Comparison of ENCODE assay signal across 8 mouse cellular contexts in the genomic region with DNA sequence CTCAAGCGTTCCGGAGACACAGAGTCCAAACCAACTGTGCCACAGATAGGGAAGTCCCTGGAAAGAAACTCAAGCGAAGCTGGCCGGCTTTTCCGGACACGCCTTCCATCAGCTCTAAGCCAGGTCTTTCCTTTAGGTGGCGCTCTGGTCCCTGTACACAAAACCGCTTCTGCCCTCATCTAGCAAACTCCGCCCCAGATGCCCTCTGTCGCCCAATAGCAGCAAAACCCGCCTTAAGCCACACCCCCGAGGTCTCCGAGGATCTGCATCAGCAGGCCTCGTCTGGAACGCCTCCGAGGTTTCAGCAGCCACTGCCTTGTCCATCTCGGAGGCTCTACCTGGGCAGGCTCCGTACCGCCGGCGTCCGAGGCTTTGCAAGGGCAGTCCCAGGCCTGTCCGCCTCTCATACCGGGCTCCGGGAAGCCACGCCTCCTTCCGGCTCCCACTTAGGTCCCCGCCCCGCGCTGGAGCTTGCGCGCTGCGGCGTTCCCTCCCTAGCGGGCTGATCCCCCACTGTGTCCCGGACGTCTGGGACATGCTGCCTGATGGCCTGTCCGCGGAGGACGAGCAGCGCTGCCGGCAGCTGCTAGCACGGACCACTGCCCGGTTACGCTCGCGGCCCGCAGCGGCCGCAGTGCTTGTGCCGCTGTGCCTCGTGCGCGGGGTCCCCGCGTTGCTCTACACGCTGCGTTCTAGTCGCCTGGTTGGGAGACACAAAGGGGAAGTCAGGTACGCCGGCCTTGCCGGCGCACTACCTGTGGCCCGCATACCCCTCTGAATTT. TPM values are rescaled to one million over a fixed set of nuclear protein-coding genes. Genes with fewer than 3 reads are reported as not detected.
A peak's percentile ranks its signal among the peaks of the same experiment; 100 is the strongest.
DNase-seq lines count a peak whose midpoint lies in the region; ATAC-seq lines count a peak whose summit lies in the region.

TSS of gene Nudt8 (plus strand) at position 462 of the 782 bp plus-strand sequence.
TSS of gene Gm49405 (plus strand) at position 508 of the 782 bp plus-strand sequence.

- H3K9ac ChIP-seq in hindbrain, embryonic 14.5 days: peak within 1 kb of the TSS; percentile 83

- peak within 1 kb of the TSS; percentile 94 for H3K27ac ChIP-seq in hindbrain, embryonic 14.5 days

- peak; percentile 90 for ATAC-seq in hindbrain, embryonic 14.5 days (ENCODE audit: low FRiP score)

- peak; percentile 98 for DNase-seq in R1 (ENCODE audit: low read depth, low spot score)
- DNase-seq in cerebellum, postnatal 25 days: peak; percentile 96 to 97
- DNase-seq in frontal cortex, postnatal 25 days (ENCODE audit: low spot score in 2 of 2): peak; percentile 93 to 94
- DNase-seq in hindbrain, embryonic 14.5 days (ENCODE audit: low spot score): peak; percentile 93
- peak; percentile 96 to 97 for DNase-seq in layer of hippocampus, postnatal 36 days
- DNase-seq in lung, postnatal 36 days: peak; percentile 99
- peak; percentile 98 for DNase-seq in retina, postnatal 1 day
- peak; percentile 94 to 96 for DNase-seq in urinary bladder, adult 18-20 months (ENCODE audit: low spot score in 2 of 2)

- peak within 1 kb of the TSS; percentile 72 for H3K4me2 ChIP-seq in hindbrain, embryonic 14.5 days (replicated peaks)

- under 1% methylated on average over 64 of the region's 64 CpGs for WGBS in hindbrain, embryonic 14.5 days

- H3K36me3 ChIP-seq in hindbrain, embryonic 14.5 days (replicated peaks; ENCODE audit: control insufficient read depth, insufficient read depth): 0 out of 2 replicates have a peak, but pooled peaks cover under 1% of the 10 kb centered on the region

- peaks cover 6% of the 10 kb centered on the region for H3K4me1 ChIP-seq in hindbrain, embryonic 14.5 days (replicated peaks; ENCODE audit: control insufficient read depth, insufficient read depth, low read length)

- H3K27me3 ChIP-seq in hindbrain, embryonic 14.5 days (ENCODE audit: control insufficient read depth, insufficient read depth, low read length): no peaks in the 10 kb centered on the region

- H3K9me3 ChIP-seq in hindbrain, embryonic 14.5 days (ENCODE audit: control insufficient read depth, low read length): no peaks in the 10 kb centered on the region

- peak within 1 kb of the TSS; percentile 63 for H3K4me3 ChIP-seq in hindbrain, embryonic 14.5 days (replicated peaks; ENCODE audit: low read length)

RNA-seq across cellular contexts. Expression of gene Nudt8, which starts in this region (rescaled TPM):
- 23.5 TPM in 2 replicates for polyA plus RNA-seq in hindbrain, embryonic 14.5 days (2014; fragmentation: Nextera tagmentation; extraction: Ambion mirVana)
- 10 to 100 TPM in 1 of 2 experiments, 1 to 10 TPM in 1; 8.2 to 11.1 TPM for total RNA-seq in layer of hippocampus, postnatal 36 days (2021)

RNA-seq across cellular contexts. Expression of gene Gm49405, which starts in this region (rescaled TPM):
- polyA plus RNA-seq in hindbrain, embryonic 14.5 days (2014; fragmentation: Nextera tagmentation; extraction: Ambion mirVana): 2.7 and 3.4 TPM in 2 replicates
- total RNA-seq in layer of hippocampus, postnatal 36 days (2021): 1 to 10 TPM; 1.4 to 2.1 TPM

Comparison
In these comparisons a context has a peak if more than half of its experiments do, and no peak if none do; other contexts are left out.
1. Peak in every context shown above with its lines: DNase-seq, ATAC-seq, H3K4me3 ChIP-seq and H3K27ac ChIP-seq.